Mouse (Mus musculus) R1 (cell line): Measurements from ENCODE around the gene Eif4e3.
A peak's percentile ranks its signal among the peaks of the same experiment; 100 is the strongest.

Experiments
- DNase-seq: peaks from one replicate; pipeline ENCODE4 v3.0.0-alpha.2; 2018; ENCODE audit warnings: low read depth, low spot score

The Eif4e3 gene

GRCm38 (mm10) chr6:99665457-99666317, 884 bp downstream of the Eif4e3 start:
- DNase-seq: peak; percentile 7

GRCm38 (mm10) chr6:99663232-99663631, 3.3 kb downstream of the Eif4e3 start:
- no peak for DNase-seq

GRCm38 (mm10) chr6:99660443-99660842, 6.1 kb downstream of the Eif4e3 start:
- no peak for DNase-seq

GRCm38 (mm10) chr6:99658586-99658985, 8.0 kb downstream of the Eif4e3 start:
- DNase-seq: no peak

- DNase-seq: no peak
Observed at GRCm38 (mm10) chr6:99656088-99656487, 10.5 kb downstream of the Eif4e3 start.

- no peak for DNase-seq
Observed at GRCm38 (mm10) chr6:99655488-99655887, 11.1 kb downstream of the Eif4e3 start.

- no peak for DNase-seq
Observed at GRCm38 (mm10) chr6:99654343-99654742, 12.2 kb downstream of the Eif4e3 start.

- DNase-seq: no peak
Observed at GRCm38 (mm10) chr6:99652341-99652740, 14.2 kb downstream of the Eif4e3 start.

GRCm38 (mm10) chr6:99649307-99649706, 17.3 kb downstream of the Eif4e3 start:
- DNase-seq: no peak

GRCm38 (mm10) chr6:99646344-99646743, 20.2 kb downstream of the Eif4e3 start:
- peak; percentile 14 for DNase-seq

- DNase-seq: no peak
Observed at GRCm38 (mm10) chr6:99644876-99645275, 21.7 kb downstream of the Eif4e3 start.

- DNase-seq: no peak
Observed at GRCm38 (mm10) chr6:99644386-99644785, 22.2 kb downstream of the Eif4e3 start.

GRCm38 (mm10) chr6:99643439-99644199, 23.0 kb downstream of the Eif4e3 start:
- DNase-seq: no peak

GRCm38 (mm10) chr6:99637456-99637855, 29.1 kb downstream of the Eif4e3 start:
- no peak for DNase-seq

- no peak for DNase-seq
Observed at GRCm38 (mm10) chr6:99636801-99637200, 29.8 kb downstream of the Eif4e3 start.

GRCm38 (mm10) chr6:99636121-99636520, 30.4 kb downstream of the Eif4e3 start:
- no peak for DNase-seq

GRCm38 (mm10) chr6:99632121-99632980, 34.2 kb downstream of the Eif4e3 start:
- DNase-seq: peak; percentile 13

GRCm38 (mm10) chr6:99631637-99632036, 34.9 kb downstream of the Eif4e3 start:
- no peak for DNase-seq

GRCm38 (mm10) chr6:99629726-99630458, 36.7 kb downstream of the Eif4e3 start:
- no peak for DNase-seq

- DNase-seq: no peak
Observed at GRCm38 (mm10) chr6:99626347-99626746, 40.2 kb downstream of the Eif4e3 start.

GRCm38 (mm10) chr6:99625803-99626202, 40.8 kb downstream of the Eif4e3 start:
- no peak for DNase-seq
